Mouse (Mus musculus) erythroid progenitor cell, adult 5-6 weeks (primary cell): ENCODE measurements around the gene Olfr888. TPM values are rescaled to one million over a fixed set of nuclear protein-coding genes. Genes with fewer than 3 reads are reported as not detected.

Source experiments
- ATAC-seq: replicated peaks from 2 replicates; pipeline ENCODE4 v1.8.0; 2016; ENCODE audit warnings: moderate number of reproducible peaks, mild to moderate bottlenecking, moderate TSS enrichment, inconsistent platforms; ENCODE audit not compliant: poor library complexity, low FRiP score, severe bottlenecking
- total RNA-seq, 2 experiments: library from RNA; stranded (forward) in 1 of 2; stranded (reverse) in 1 of 2; fragments of 150-400 nt in 1 of 2; fragments of 186-747, 209-891 nt in 1 of 2; gene quantifications; 2 replicates each; pipeline versions ENCODE4 v1.2.3 to v1.2.4; 2015 to 2017; ENCODE audit warnings: low replicate concordance in 2 of 2

The Olfr888 gene
- total RNA-seq (2015; ENCODE audit: low replicate concordance), result not detected in 2 replicates
- not detected in 2 replicates for total RNA-seq (2017; ENCODE audit: low replicate concordance)

GRCm38 (mm10) chr9:38107828-38108227 lies at the start of gene Olfr888:
TSS of gene Olfr888 (plus strand) at chr9:38108128.
- no peak for ATAC-seq

- no peak for ATAC-seq
Observed at GRCm38 (mm10) chr9:38061022-38061421, 46.9 kb upstream of the Olfr888 start, which contains the start of gene Olfr885. TSS of gene Olfr885 (plus strand) at chr9:38061322.

GRCm38 (mm10) chr9:38083772-38084171 lies 24.2 kb upstream of the Olfr888 start, which contains the start of gene Olfr887:
TSS of gene Olfr887 (plus strand) at chr9:38084072.
- no peak for ATAC-seq

- ATAC-seq, result no peak
Observed at GRCm38 (mm10) chr9:38114898-38115297, 7.0 kb downstream of the Olfr888 start, which contains the start of gene Olfr889. TSS of gene Olfr889 (plus strand) at chr9:38115198.

GRCm38 (mm10) chr9:38142217-38142616 lies 34.3 kb downstream of the Olfr888 start, which contains the start of gene Olfr890:
TSS of gene Olfr890 (plus strand) at chr9:38142517.
- ATAC-seq, result no peak

Other genes with a start within 250 kb of the Olfr888 start
- not detected in 2 replicates for gene Olfr145, start 211.4 kb upstream of the Olfr888 start, total RNA-seq (2015; ENCODE audit: low replicate concordance)
- not detected in 2 replicates for gene Olfr145, start 211.4 kb upstream of the Olfr888 start, total RNA-seq (2017; ENCODE audit: low replicate concordance)
- gene Olfr878, start 190.3 kb upstream of the Olfr888 start, total RNA-seq (2015; ENCODE audit: low replicate concordance), result not detected in 2 replicates
- gene Olfr878, start 190.3 kb upstream of the Olfr888 start, total RNA-seq (2017; ENCODE audit: low replicate concordance), result not detected in 2 replicates
- gene Olfr881, start 116.3 kb upstream of the Olfr888 start, total RNA-seq (2015; ENCODE audit: low replicate concordance), result not detected in 2 replicates
- gene Olfr881, start 116.3 kb upstream of the Olfr888 start, total RNA-seq (2017; ENCODE audit: low replicate concordance), result not detected in 2 replicates
- not detected in 2 replicates for gene Olfr883, start 82.3 kb upstream of the Olfr888 start, total RNA-seq (2015; ENCODE audit: low replicate concordance)
- gene Olfr883, start 82.3 kb upstream of the Olfr888 start, total RNA-seq (2017; ENCODE audit: low replicate concordance), result not detected in 2 replicates
- not detected in 2 replicates for gene Olfr884, start 61.6 kb upstream of the Olfr888 start, total RNA-seq (2015; ENCODE audit: low replicate concordance)
- gene Olfr884, start 61.6 kb upstream of the Olfr888 start, total RNA-seq (2017; ENCODE audit: low replicate concordance), result not detected in 2 replicates
- not detected in 2 replicates for gene Olfr885, start 46.8 kb upstream of the Olfr888 start, total RNA-seq (2015; ENCODE audit: low replicate concordance)
- gene Olfr885, start 46.8 kb upstream of the Olfr888 start, total RNA-seq (2017; ENCODE audit: low replicate concordance), result not detected in 2 replicates
- gene Olfr887, start 24.1 kb upstream of the Olfr888 start, total RNA-seq (2015; ENCODE audit: low replicate concordance), result not detected in 2 replicates
- not detected in 2 replicates for gene Olfr887, start 24.1 kb upstream of the Olfr888 start, total RNA-seq (2017; ENCODE audit: low replicate concordance)
- not detected in 2 replicates for gene Olfr889, start 7.1 kb downstream of the Olfr888 start, total RNA-seq (2015; ENCODE audit: low replicate concordance)
- gene Olfr889, start 7.1 kb downstream of the Olfr888 start, total RNA-seq (2017; ENCODE audit: low replicate concordance), result not detected in 2 replicates
- gene Olfr890, start 34.4 kb downstream of the Olfr888 start, total RNA-seq (2015; ENCODE audit: low replicate concordance), result not detected in 2 replicates
- not detected in 2 replicates for gene Olfr890, start 34.4 kb downstream of the Olfr888 start, total RNA-seq (2017; ENCODE audit: low replicate concordance)
- not detected in 2 replicates for gene Olfr891, start 72.7 kb downstream of the Olfr888 start, total RNA-seq (2015; ENCODE audit: low replicate concordance)
- gene Olfr891, start 72.7 kb downstream of the Olfr888 start, total RNA-seq (2017; ENCODE audit: low replicate concordance), result not detected in 2 replicates
- not detected in 2 replicates for gene Olfr893, start 100.2 kb downstream of the Olfr888 start, total RNA-seq (2015; ENCODE audit: low replicate concordance)
- gene Olfr893, start 100.2 kb downstream of the Olfr888 start, total RNA-seq (2017; ENCODE audit: low replicate concordance), result not detected in 2 replicates
- gene Olfr894, start 109.9 kb downstream of the Olfr888 start, total RNA-seq (2015; ENCODE audit: low replicate concordance), result not detected in 2 replicates
- not detected in 2 replicates for gene Olfr894, start 109.9 kb downstream of the Olfr888 start, total RNA-seq (2017; ENCODE audit: low replicate concordance)
- not detected in 2 replicates for gene Olfr143, start 144.6 kb downstream of the Olfr888 start, total RNA-seq (2015; ENCODE audit: low replicate concordance)
- not detected in 2 replicates for gene Olfr143, start 144.6 kb downstream of the Olfr888 start, total RNA-seq (2017; ENCODE audit: low replicate concordance)
- gene Olfr895, start 159.7 kb downstream of the Olfr888 start, total RNA-seq (2015; ENCODE audit: low replicate concordance), result not detected in 2 replicates
- not detected in 2 replicates for gene Olfr895, start 159.7 kb downstream of the Olfr888 start, total RNA-seq (2017; ENCODE audit: low replicate concordance)
- not detected in 2 replicates for gene Olfr896-ps1, start 183.0 kb downstream of the Olfr888 start, total RNA-seq (2015; ENCODE audit: low replicate concordance)
- gene Olfr896-ps1, start 183.0 kb downstream of the Olfr888 start, total RNA-seq (2017; ENCODE audit: low replicate concordance), result not detected in 2 replicates
- gene Olfr25, start 220.9 kb downstream of the Olfr888 start, total RNA-seq (2015; ENCODE audit: low replicate concordance), result not detected in 2 replicates
- gene Olfr25, start 220.9 kb downstream of the Olfr888 start, total RNA-seq (2017; ENCODE audit: low replicate concordance), result 0.39 TPM in 1 of 2 replicates, not detected in the other
- not detected in 2 replicates for gene Olfr898, start 240.3 kb downstream of the Olfr888 start, total RNA-seq (2015; ENCODE audit: low replicate concordance)
- not detected in 2 replicates for gene Olfr898, start 240.3 kb downstream of the Olfr888 start, total RNA-seq (2017; ENCODE audit: low replicate concordance)